Mouse (Mus musculus) left cerebral cortex, adult 11 months (tissue): ENCODE data around the gene Gopc.

Experiments
- DNase-seq: peaks from one replicate; pipeline ENCODE4 v3.0.0; 2022; ENCODE audit warnings: low spot score

Gopc gene

DNA sequence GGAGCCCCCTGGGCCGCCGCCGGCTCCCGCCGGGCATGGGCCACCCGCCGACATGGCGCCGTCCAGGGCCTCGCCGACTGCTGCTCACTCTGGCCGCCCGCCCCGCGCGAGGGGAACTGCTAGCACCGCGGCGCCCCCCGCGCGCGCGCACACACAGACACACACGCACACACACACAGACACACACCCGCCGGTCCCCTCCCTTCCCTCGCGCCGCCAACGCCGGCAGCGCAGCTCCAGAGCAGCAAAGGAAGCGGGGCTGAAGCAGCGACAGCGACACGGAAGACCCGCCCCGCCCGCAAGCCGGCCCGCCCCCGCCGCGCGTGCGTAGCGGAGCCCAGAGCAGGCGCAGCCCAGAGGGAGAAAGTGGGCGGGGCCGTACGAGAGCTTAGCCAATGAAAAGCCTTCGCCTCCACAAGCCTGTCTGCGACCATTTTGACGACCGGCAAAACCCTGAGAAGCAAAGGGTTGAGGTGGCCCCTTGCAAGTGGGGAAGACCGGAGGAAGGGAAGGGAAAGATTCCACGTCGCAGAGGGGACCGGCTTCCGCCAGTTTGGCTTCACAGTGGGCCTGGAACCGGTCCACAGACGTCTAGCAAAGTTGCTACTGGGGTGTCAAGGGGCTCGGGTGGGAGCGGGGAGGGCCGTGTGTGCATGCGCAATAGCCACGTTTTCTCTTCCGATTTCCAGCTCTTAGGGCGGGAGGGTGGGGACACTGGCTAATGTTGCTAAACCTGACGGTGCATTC is at the start of gene Gopc:
TSS of gene Gopc (minus strand) at position 280 of the 747 bp plus-strand sequence.
- peak; percentile 97 for DNase-seq

DNA sequence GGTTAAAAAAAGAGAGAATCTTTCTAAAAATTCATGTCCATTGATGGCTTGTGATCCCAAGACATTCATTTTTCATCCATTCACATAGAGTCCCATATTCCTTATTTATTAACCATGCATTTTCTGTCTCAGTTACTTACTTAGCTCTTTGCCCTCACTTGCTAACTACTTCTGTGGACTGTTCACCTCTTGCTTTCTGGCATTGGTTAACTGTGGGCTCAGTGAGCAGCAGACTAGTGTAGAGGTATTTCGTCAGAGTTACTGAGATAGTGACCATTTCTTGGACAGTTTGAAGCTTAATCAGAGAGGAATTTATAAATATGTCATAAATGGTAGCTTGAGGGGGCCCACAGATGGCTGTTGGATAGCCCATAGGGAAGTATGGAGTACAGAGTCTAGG is 49.0 kb upstream of the Gopc start:
- no peak for DNase-seq

DNA sequence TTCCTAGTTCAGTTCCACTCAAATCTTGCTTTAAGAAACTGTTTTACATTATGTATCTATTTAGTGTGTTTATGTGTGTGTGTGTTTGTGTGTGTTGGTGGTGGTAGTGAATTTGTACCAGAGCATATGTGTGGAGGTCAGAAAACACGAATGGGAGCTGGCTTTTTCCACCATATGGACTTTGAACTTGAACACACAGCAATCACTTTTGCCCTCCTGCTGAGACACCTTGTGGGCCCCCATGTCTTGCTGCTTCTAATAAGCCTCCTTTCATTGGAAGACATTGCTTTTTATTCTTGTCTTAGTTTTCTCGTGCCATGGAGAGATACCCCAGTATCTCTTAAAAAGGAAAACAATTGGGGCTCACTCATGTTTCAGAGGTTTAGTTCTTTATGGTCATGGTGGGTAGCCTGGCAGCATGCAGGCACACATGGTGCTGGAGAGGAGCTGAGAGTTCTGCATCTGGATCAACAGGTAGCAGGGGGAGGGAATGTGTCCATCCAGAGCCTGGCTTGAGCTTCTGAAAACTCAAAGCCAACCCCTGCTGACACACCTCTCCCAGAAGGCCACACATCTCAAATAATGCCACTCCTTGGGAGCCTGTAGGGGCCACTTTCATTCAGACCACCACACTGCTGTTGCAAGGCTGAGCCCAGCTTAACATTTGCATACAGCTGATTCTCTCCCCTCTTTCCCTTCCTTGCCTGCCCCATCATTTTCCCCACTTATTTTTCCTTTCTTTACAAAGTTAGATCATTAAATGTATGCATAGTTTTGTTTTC is 45.9 kb upstream of the Gopc start:
- DNase-seq = no peak

GRCm38 (mm10) chr10:52426314-52426980 is 44.5 kb upstream of the Gopc start:
- DNase-seq = no peak

DNA sequence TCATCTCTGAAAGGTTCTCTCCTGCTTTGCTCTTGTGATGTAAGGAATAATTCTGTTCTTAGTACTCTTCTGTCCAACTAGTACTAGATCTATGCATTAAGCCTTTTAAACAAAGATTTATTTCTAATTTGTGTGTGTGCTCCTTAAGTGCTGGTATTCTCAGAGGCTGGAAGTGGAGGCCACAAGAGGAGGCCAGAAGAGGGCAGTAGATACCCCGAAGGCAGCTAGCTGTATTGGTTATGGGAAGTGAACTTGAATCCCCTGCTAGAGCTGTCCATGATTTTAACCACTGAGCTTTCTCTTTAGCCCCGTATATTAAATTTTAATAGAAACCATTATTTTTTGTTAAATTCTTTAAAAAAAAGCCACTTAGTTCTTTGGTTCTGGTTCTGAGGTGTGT is 41.2 kb upstream of the Gopc start:
- DNase-seq = no peak

DNA sequence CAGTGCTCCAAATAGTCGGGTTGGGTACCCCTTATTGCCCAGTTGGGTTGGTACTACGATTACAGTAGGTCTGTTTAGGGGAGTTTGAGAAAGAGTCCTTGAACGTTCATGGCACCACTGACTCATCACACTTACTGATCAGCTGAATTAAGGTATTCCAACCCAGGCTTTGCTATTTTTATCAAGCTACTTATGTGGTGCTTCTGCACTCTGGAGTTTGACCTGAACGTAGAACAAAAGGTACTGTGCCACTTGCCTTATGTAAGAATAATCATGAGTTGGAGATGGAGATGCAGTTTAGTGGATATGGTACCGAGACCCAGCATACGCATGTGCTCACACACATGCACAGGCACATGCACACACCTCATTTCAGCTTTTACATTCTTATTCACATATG is 39.8 kb upstream of the Gopc start:
- DNase-seq = no peak

DNA sequence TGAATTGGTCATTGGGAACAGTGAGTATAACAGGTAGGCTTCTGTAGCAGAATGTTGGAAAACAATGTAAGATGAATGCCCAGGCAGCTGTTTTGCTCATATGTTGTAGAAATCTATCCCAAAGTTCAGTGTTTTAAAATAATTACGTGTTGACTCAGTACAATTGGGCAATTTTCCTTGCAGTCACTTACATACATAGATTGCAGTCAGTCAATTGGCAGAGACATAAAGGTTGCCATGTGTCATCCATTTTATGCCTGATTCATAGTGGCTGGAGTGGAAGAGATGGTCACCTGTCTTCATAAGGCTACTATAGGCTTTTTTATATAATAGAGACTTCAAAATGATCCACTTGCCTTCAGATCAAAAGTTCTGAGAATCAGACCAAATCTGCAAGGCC is 38.6 kb upstream of the Gopc start:
- DNase-seq = no peak

GRCm38 (mm10) chr10:52419402-52419801 is 37.5 kb upstream of the Gopc start:
- DNase-seq = no peak

- no peak for DNase-seq
These were observed 37.0 kb upstream of the Gopc start for GRCm38 (mm10) chr10:52418931-52419330.

- no peak for DNase-seq
These were observed 36.3 kb upstream of the Gopc start for GRCm38 (mm10) chr10:52417998-52418860.

- DNase-seq = peak; percentile 94
These were observed 35.5 kb upstream of the Gopc start, which contains the start of gene Nus1 for GRCm38 (mm10) chr10:52417299-52417997. Gene Nus1, plus strand, starts transcription at chr10:52417547.

- DNase-seq = no peak
These were observed 34.5 kb upstream of the Gopc start for GRCm38 (mm10) chr10:52416458-52416857.

- no peak for DNase-seq
These were observed 33.1 kb upstream of the Gopc start for GRCm38 (mm10) chr10:52415020-52415419.

- no peak for DNase-seq
These were observed 25.6 kb upstream of the Gopc start for GRCm38 (mm10) chr10:52407526-52407925.

DNA sequence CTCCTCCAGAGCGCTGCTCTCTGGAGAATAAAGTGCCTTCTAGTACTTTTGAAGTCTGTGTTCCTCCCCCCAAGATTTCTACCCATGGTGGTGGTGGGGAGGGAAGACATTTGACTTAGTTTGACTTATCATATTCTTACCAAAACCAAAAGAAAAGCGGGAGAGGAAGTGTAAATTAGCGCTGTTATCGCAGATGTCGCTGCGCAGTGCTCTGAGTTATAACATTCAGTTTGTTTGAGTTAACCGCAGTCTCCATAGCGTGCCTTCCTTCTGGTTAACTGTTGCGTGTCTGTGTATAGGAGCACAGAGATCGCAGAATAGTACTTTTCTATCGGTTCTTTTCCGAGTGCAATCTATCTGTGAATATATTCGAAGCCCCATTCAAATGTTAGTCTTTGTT is 23.2 kb upstream of the Gopc start:
- DNase-seq = no peak

GRCm38 (mm10) chr10:52399722-52400121 is 17.8 kb upstream of the Gopc start:
- no peak for DNase-seq

DNA sequence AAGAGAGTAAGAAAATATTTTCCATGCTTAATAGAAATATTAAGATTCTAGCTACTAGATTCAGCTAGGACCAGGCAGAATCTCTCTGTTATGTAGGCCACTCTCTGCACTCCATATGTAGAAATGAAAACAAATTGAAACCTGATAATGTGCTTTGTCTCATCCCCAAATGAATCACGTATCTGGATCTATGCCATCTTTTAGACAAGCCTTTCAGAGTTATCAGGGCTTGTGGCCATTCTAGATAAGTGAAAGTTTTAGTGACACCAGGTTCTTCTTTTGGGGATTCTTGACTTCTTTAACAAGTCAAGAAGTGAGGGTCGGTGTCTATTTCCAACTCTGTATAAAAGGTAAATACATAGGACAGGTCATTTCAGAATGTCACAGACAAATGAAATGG is 16.8 kb upstream of the Gopc start:
- DNase-seq = no peak

DNA sequence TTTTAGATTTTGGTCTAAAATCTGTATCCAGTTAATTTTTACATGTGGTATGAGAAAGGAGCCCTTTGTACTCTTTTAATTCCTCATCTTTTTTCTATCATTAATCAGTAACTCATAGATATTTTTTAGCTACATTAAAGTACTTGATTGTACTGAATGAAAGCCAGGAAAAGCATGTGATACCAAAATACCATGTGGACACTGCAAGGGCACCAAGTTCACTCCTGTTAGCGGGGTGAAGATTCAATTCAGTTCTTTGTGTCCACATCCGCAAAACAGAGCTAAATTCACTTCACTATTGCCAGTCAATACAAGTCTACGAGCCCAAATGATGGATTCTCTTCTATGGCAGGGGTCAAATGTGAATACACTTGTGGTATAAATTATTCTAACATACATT is 14.7 kb upstream of the Gopc start:
- DNase-seq = no peak

DNA sequence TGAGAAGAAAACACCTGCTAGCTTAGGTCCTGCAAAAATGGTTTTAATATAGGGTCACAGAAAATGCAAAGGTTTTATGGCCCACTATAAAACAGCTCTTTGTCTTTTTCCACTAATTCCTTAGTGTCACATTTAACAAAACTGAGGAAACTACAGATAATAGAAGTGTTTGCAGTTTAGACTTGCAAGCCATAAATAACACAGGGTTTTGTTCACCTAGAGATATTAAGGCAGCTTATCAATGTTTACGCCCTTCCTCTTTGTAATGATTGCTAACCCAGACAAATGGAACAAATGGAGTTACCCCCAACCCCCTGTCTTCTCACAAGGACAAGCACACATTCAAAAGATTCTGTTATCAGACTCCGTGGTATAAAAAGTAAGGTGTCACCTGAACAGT is 9.3 kb upstream of the Gopc start:
- DNase-seq = no peak

- DNase-seq = no peak
These were observed 7.5 kb upstream of the Gopc start for GRCm38 (mm10) chr10:52389438-52389837.

- no peak for DNase-seq
These were observed 7.1 kb upstream of the Gopc start, which contains the start of gene Nepn for GRCm38 (mm10) chr10:52388922-52389430. Gene Nepn, plus strand, starts transcription at chr10:52388972.
